Mouse (Mus musculus) intestine, embryonic 14.5 days (tissue): Measurements from ENCODE around the gene Nrxn2. TPM values are rescaled to one million over a fixed set of nuclear protein-coding genes. Genes with fewer than 3 reads are reported as not detected.
A peak's percentile ranks its signal among the peaks of the same experiment; 100 is the strongest.

Experiments used
- ATAC-seq: fragments of 200-750 bp; cut with Nextera tagmentation; replicated peaks from 2 replicates; pipeline ENCODE4 v1.8.0; 2017; ENCODE audit warnings: low read depth, moderate number of reproducible peaks, moderate TSS enrichment, moderate library complexity; ENCODE audit not compliant: low FRiP score, low TSS enrichment
- DNase-seq: peaks from one replicate; pipeline ENCODE4 v3.0.0-alpha.2; 2018; ENCODE audit warnings: low spot score
- H3K27ac ChIP-seq: fragments of 300-500 bp; sonication (generic); 2 replicates; pipeline ENCODE4 v1.5.1; 2014; ENCODE audit warnings: low read depth, mild to moderate bottlenecking, control low read depth
- H3K27me3 ChIP-seq: fragments of 300-500 bp; sonication (generic); replicated peaks from 2 replicates; pipeline ENCODE4 v1.6.1; 2014; ENCODE audit warnings: low read length, control low read depth; ENCODE audit not compliant: control insufficient read depth, insufficient read depth
- H3K36me3 ChIP-seq: fragments of 300-500 bp; sonication (generic); 2 replicates; pipeline ENCODE4 v1.6.1; 2014; ENCODE audit warnings: low read length, control low read depth; ENCODE audit not compliant: control insufficient read depth, insufficient read depth
- H3K4me1 ChIP-seq: fragments of 300-500 bp; sonication (generic); replicated peaks from 2 replicates; pipeline ENCODE4 v1.6.1; 2014; ENCODE audit warnings: low read length, control low read depth, mixed read lengths; ENCODE audit not compliant: control insufficient read depth, insufficient read depth
- H3K4me2 ChIP-seq: fragments of 300-500 bp; sonication (generic); 2 replicates; pipeline ENCODE4 v1.6.1; 2014; ENCODE audit warnings: low read length
- H3K4me3 ChIP-seq: fragments of 300-500 bp; sonication (generic); 2 replicates; pipeline ENCODE4 v1.5.1; 2014; ENCODE audit warnings: low read depth, low read length, control low read depth, mixed read lengths
- H3K9ac ChIP-seq: fragments of 300-500 bp; sonication (generic); 2 replicates; pipeline ENCODE4 v1.6.1; 2014; ENCODE audit warnings: mild to moderate bottlenecking, low read length
- H3K9me3 ChIP-seq: fragments of 300-500 bp; sonication (generic); 2 replicates; pipeline ENCODE4 v1.6.1; 2016; ENCODE audit warnings: low read length, control low read depth; ENCODE audit not compliant: control insufficient read depth
- WGBS: fragments of 180-500 bp; shearing (Covaris S2); extraction: QIAGEN DNeasy Blood & Tissue Kit; methylation state at CpG from one replicate; pipeline ENCODE4 v1.1.7; 2014; 5-methylcytosine and 5-hydroxymethylcytosine counted together
- polyA plus RNA-seq: library from polyadenylated mRNA; unstranded; fragments of >200 nt; fragmentation: Nextera tagmentation; extraction: Ambion mirVana; gene quantifications from 2 replicates; pipeline ENCODE4 v1.2.1, GENCODE M21; 2014

Nrxn2 gene
- polyA plus RNA-seq, 1 experiment from 2014 or later: 1.9 TPM

- Histone ChIP-seq H3K4me3 (no peak overlapping the region), H3K4me2 (no peak overlapping the region), H3K27me3 (no peaks in the 10 kb centered on the region), H3K4me1 (0 out of 2 replicates have a peak, but pooled peaks cover 3% of the 10 kb centered on the region), H3K9ac (no peak overlapping the region), H3K27ac (no peak overlapping the region), H3K9me3 (no peaks in the 10 kb centered on the region), H3K36me3 (no peaks in the 10 kb centered on the region)
- ATAC-seq (no peak), DNase-seq (no peak)
- 37% methylated on average over 5 of the region's 5 CpGs for WGBS
Observed at GRCm38 (mm10) chr19:6475129-6475528, 56.6 kb downstream of the Nrxn2 start.

- Histone ChIP-seq H3K9ac (no peak overlapping the region), H3K4me1 (0 out of 2 replicates have a peak, but pooled peaks cover 3% of the 10 kb centered on the region), H3K36me3 (no peaks in the 10 kb centered on the region), H3K27me3 (no peaks in the 10 kb centered on the region), H3K27ac (no peak overlapping the region), H3K4me2 (no peak overlapping the region), H3K9me3 (no peaks in the 10 kb centered on the region), H3K4me3 (no peak overlapping the region)
- DNase-seq: peak; percentile 54
- 0 out of 2 replicates have a peak, but pooled peaks have one; percentile 62 for ATAC-seq
- WGBS: 28% methylated on average over 4 of the region's 4 CpGs
Observed at GRCm38 (mm10) chr19:6477007-6477406, 58.5 kb downstream of the Nrxn2 start.

GRCm38 (mm10) chr19:6478566-6478965 lies 60.0 kb downstream of the Nrxn2 start:
- Histone ChIP-seq H3K4me3 (no peak overlapping the region), H3K36me3 (no peaks in the 10 kb centered on the region), H3K4me1 (0 out of 2 replicates have a peak, but pooled peaks cover 3% of the 10 kb centered on the region), H3K27ac (no peak overlapping the region), H3K4me2 (no peak overlapping the region), H3K9ac (no peak overlapping the region), H3K27me3 (no peaks in the 10 kb centered on the region), H3K9me3 (no peaks in the 10 kb centered on the region)
- ATAC-seq: no peak
- no peak for DNase-seq
- WGBS: 76% methylated on average over 2 of the region's 2 CpGs

GRCm38 (mm10) chr19:6482886-6483285 lies 64.4 kb downstream of the Nrxn2 start:
- no peak overlapping the region for H3K4me2 ChIP-seq

GRCm38 (mm10) chr19:6485059-6485630 lies 66.6 kb downstream of the Nrxn2 start:
- no peaks in the 10 kb centered on the region for H3K36me3 ChIP-seq
- DNase-seq: no peak
- H3K27ac ChIP-seq: no peak overlapping the region
- no peak overlapping the region for H3K9ac ChIP-seq
- 66% methylated on average over 13 of the region's 13 CpGs for WGBS
- H3K9me3 ChIP-seq: no peaks in the 10 kb centered on the region
- ATAC-seq: no peak
- no peaks in the 10 kb centered on the region; the same call in 1 of the 2 replicates for H3K27me3 ChIP-seq
- H3K4me2 ChIP-seq: no peak overlapping the region
- H3K4me3 ChIP-seq: no peak overlapping the region
- 0 out of 2 replicates have a peak, but pooled peaks cover 3% of the 10 kb centered on the region for H3K4me1 ChIP-seq

More at GRCm38 (mm10) chr19:6482886-6483285, 64.4 kb downstream of the Nrxn2 start:
- Histone ChIP-seq H3K36me3 (no peaks in the 10 kb centered on the region), H3K9me3 (no peaks in the 10 kb centered on the region), H3K27me3 (no peaks in the 10 kb centered on the region), H3K9ac (no peak overlapping the region), H3K4me1 (0 out of 2 replicates have a peak, but pooled peaks cover 3% of the 10 kb centered on the region), H3K27ac (no peak overlapping the region), H3K4me3 (no peak overlapping the region)
- 94% methylated on average over 6 of the region's 6 CpGs for WGBS
- ATAC-seq (no peak), DNase-seq (no peak)

GRCm38 (mm10) chr19:6489030-6489429 lies 70.5 kb downstream of the Nrxn2 start:
- Histone ChIP-seq H3K4me1 (0 out of 2 replicates have a peak, but pooled peaks cover 3% of the 10 kb centered on the region), H3K27ac (no peak overlapping the region), H3K27me3 (peaks cover 11% of the 10 kb centered on the region), H3K9me3 (no peaks in the 10 kb centered on the region), H3K4me2 (no peak overlapping the region), H3K36me3 (no peaks in the 10 kb centered on the region), H3K9ac (no peak overlapping the region), H3K4me3 (no peak overlapping the region)
- ATAC-seq (peak; percentile 44; the same call in 1 of the 2 replicates), DNase-seq (peak; percentile 96)
- WGBS: 0% methylated on average over 4 of the region's 4 CpGs

- ATAC-seq: no peak
- no peak for DNase-seq
- no peaks in the 10 kb centered on the region for H3K4me1 ChIP-seq
- no peak overlapping the region for H3K27ac ChIP-seq
- H3K4me3 ChIP-seq: no peak overlapping the region
- WGBS: 81% methylated on average over 8 of the region's 8 CpGs
- no peak overlapping the region for H3K4me2 ChIP-seq
- no peaks in the 10 kb centered on the region for H3K9me3 ChIP-seq
- H3K9ac ChIP-seq: no peak overlapping the region
- peaks cover 35% of the 10 kb centered on the region for H3K27me3 ChIP-seq
- H3K36me3 ChIP-seq: no peaks in the 10 kb centered on the region
Observed at GRCm38 (mm10) chr19:6491538-6491937, 73.0 kb downstream of the Nrxn2 start.

GRCm38 (mm10) chr19:6492124-6492523 lies 73.6 kb downstream of the Nrxn2 start:
- H3K27me3 ChIP-seq: peaks cover 39% of the 10 kb centered on the region
- H3K4me2 ChIP-seq: no peak overlapping the region

GRCm38 (mm10) chr19:6493219-6493618 lies 74.7 kb downstream of the Nrxn2 start:
- no peak for ATAC-seq
- Histone ChIP-seq H3K4me3 (no peak overlapping the region), H3K9me3 (no peaks in the 10 kb centered on the region), H3K27ac (no peak overlapping the region), H3K27me3 (peaks cover 46% of the 10 kb centered on the region), H3K4me1 (no peaks in the 10 kb centered on the region), H3K36me3 (no peaks in the 10 kb centered on the region), H3K4me2 (no peak overlapping the region), H3K9ac (no peak overlapping the region)
- no peak for DNase-seq
- 82% methylated on average over 7 of the region's 7 CpGs for WGBS

More at GRCm38 (mm10) chr19:6492124-6492523, 73.6 kb downstream of the Nrxn2 start:
- no peaks in the 10 kb centered on the region for H3K4me1 ChIP-seq
- no peak overlapping the region for H3K9ac ChIP-seq
- H3K27ac ChIP-seq: no peak overlapping the region
- H3K4me3 ChIP-seq: no peak overlapping the region
- 22% methylated on average over 12 of the region's 12 CpGs for WGBS
- no peaks in the 10 kb centered on the region for H3K9me3 ChIP-seq
- no peak for ATAC-seq
- peak; percentile 80 for DNase-seq
- H3K36me3 ChIP-seq: no peaks in the 10 kb centered on the region
